Mouse (Mus musculus) cerebellum, postnatal 4 days (tissue): Measurements from ENCODE around the gene Unc119b.
"Not testable (repeated sequence)": the region's sequence is repeated elsewhere in the genome, so short reads cannot be mapped to it uniquely, and the experiment has no call there.

Experiments used
- DNase-seq, 2 experiments: peaks; one replicate each; pipeline ENCODE4 v3.0.0; 2022; ENCODE audit warnings: low spot score in 2 of 2, mixed read lengths in 1 of 2

Gene Unc119b

GRCm38 (mm10) chr5:115133358-115134066 is 1.3 kb downstream of the Unc119b start:
- no peak for DNase-seq

GRCm38 (mm10) chr5:115132465-115132864 is 2.3 kb downstream of the Unc119b start:
- DNase-seq = no peak

- no peak for DNase-seq
Measured at GRCm38 (mm10) chr5:115129328-115129727, 5.4 kb downstream of the Unc119b start.

- no peak for DNase-seq
Measured at GRCm38 (mm10) chr5:115127421-115128179, 7.2 kb downstream of the Unc119b start.

- no peak for DNase-seq
Measured at GRCm38 (mm10) chr5:115126578-115127312, 8.0 kb downstream of the Unc119b start.

GRCm38 (mm10) chr5:115125211-115125871 is 9.4 kb downstream of the Unc119b start:
- peak; percentile 72 to 88 for DNase-seq

GRCm38 (mm10) chr5:115124690-115125089 is 10.1 kb downstream of the Unc119b start:
- DNase-seq = no peak

- no peak for DNase-seq
Measured at GRCm38 (mm10) chr5:115120978-115121377, 13.8 kb downstream of the Unc119b start.

- DNase-seq = peak in 1 of 2 experiments; percentile 71
Measured at GRCm38 (mm10) chr5:115118961-115119570, 15.7 kb downstream of the Unc119b start, which contains the start of gene Acads. Gene Acads (minus strand): TSS chr5:115119346.

GRCm38 (mm10) chr5:115117467-115117866 is 17.3 kb downstream of the Unc119b start:
- no peak for DNase-seq

- DNase-seq = no peak
Measured at GRCm38 (mm10) chr5:115116426-115116825, 18.3 kb downstream of the Unc119b start.

- DNase-seq = no peak
Measured at GRCm38 (mm10) chr5:115114501-115114900, 20.3 kb downstream of the Unc119b start.

- no peak for DNase-seq
Measured at GRCm38 (mm10) chr5:115113244-115113643, 21.5 kb downstream of the Unc119b start.

- no peak for DNase-seq
Measured at GRCm38 (mm10) chr5:115111156-115111555, 23.6 kb downstream of the Unc119b start.

GRCm38 (mm10) chr5:115103253-115103652 is 31.5 kb downstream of the Unc119b start:
- DNase-seq = not testable (repeated sequence)

GRCm38 (mm10) chr5:115102231-115102630 is 32.5 kb downstream of the Unc119b start:
- no peak for DNase-seq

GRCm38 (mm10) chr5:115100473-115100872 is 34.3 kb downstream of the Unc119b start:
- no peak for DNase-seq

GRCm38 (mm10) chr5:115099991-115100390 is 34.8 kb downstream of the Unc119b start:
- DNase-seq = no peak

GRCm38 (mm10) chr5:115099530-115099929 is 35.2 kb downstream of the Unc119b start:
- no peak for DNase-seq

- DNase-seq = no peak
Measured at GRCm38 (mm10) chr5:115098195-115098594, 36.6 kb downstream of the Unc119b start, which contains the start of gene Gm10401. Gene Gm10401 (minus strand): TSS chr5:115098295.

GRCm38 (mm10) chr5:115091776-115092175 is 43.0 kb downstream of the Unc119b start:
- DNase-seq = no peak
